Mouse (Mus musculus): ENCODE results near the gene Gcnt7.

The Gcnt7 gene

DNA sequence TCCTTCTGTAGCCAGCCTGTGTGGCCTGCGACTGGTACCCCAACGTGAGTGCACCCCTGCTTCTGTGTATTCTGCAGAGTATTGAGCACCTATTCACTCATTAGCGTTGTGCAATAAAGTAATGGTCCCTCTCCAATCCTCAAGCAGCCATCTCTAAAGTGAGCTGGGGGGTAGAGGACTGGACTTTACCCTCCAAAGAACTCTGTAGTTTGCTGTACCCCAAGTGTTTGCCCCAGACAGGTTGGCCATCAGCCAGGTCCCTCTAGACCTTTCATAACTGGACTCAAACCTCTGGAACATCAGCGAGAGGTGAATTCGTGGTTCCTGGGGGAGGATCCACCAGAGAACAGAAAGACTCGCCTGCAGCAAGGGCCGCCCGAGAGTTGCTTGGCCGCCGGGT, 5.9 kb downstream of the Gcnt7 start:
- no peak for DNase-seq

DNA sequence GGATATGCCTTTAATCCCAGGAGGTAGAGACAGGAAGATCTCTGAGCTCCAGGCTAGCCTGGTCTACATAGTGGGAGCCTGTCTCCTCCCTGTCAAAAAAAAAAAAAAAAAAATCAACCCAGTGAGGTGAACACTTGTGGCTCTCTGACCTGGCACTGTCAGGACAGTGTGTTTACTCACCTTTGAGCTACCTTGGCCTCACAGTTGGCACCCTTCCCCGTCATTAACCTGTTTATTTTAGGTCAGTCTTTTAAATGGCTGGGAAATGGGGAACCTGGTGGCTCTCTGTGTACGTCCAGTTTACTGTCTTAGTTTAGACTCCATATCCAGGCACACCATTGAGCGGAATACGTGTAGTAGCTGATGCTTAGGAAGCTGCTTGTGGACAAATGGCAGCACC, 6.4 kb downstream of the Gcnt7 start:
- no peak for DNase-seq

DNA sequence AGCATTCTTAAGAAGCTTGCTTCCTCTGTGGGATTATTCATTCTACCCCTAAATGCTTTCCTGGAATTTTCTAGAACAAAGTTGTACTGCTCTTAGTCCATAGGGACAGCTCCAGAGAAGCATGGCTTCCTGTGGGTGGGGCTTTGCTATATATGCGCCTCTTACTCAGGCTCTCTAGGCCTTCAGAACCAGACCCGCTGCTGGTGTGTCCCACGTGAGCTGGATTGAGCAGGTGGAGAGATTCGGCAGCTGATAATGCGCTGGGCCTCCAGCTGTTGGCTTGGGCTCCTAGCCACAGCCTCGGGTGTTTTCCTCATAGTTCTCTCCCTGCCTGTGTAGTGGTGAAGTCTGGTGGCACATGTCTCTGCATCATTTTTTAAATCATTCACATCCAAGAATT, 7.8 kb downstream of the Gcnt7 start:
- no peak for DNase-seq

DNA sequence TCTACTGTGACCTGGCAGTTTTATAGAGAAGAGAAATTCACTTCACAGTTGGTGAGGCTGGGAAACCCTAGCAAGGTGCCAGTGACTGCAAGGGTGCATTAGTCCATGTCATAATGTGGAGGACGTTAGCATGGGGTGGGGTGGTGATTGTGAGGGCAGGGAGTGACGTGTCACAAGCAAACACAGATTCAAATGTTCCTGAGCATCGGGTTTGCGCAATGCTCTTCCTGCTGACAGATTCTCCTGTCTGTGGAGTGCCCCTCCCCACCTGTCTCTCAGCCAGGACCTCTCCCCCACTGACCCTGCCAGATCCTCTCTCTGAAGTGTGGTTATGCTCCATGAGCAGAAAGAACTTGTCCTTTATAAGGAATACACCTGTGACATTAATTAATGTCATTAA, 10.1 kb downstream of the Gcnt7 start:
- DNase-seq, result no peak

DNA sequence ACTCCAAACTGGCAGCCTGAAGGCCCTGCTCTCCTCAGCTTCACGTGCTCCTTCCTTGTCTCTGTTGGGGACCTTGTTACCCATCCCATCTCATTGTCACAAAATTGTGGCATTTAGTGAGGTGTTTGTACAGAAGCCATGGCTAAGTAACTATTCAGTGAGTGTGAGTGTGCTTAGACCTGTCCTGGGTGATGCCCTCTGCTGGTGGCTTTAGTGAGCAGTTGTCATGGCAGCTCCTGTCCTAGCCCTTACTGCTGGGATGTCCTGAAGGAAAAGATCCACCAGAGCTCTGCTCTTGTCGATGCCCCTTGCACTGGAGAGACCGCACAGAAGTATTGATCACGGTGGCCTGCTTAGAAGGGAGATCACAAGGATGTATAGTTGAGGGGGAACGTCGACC, 11.1 kb downstream of the Gcnt7 start:
- DNase-seq, result no peak

DNA sequence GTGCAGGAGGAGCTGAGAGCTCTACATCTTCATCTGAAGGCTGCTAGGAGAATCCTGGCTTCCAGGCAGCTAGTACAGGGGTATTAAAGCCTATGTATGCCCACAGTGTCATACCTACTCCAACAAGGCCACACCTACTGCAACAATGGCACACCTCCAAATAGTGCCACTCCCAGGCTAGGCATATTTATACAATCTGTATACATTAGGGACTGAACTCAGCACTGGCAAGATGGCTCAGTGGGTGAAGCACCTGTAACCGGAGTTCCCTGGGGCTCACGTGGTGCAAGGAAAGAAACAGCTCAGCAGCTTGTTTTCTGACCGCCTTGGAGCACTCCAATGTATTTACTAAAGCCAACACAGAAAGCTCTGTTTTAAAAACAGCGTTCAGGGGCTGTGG, 12.8 kb downstream of the Gcnt7 start:
- DNase-seq, result no peak

DNA sequence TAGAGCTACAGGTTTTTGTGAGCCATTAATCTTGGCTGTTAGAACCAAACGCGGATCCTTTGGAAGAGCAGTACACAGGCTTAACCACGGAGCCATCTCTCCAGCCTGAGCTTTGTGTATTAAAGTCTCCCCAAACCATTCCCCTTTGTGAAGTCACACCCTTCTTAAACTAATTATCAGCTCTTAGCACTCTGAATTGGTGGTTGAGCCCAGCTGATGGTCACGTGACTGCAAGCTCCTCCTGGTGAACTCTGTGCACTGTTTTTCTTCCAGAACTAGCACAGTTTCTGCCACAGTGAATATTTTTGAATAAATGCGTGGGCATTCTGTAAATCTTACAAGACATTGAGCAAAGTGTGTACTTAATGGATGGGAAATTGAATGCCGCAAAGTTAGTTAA, 17.2 kb downstream of the Gcnt7 start:
- DNase-seq, result no peak

DNA sequence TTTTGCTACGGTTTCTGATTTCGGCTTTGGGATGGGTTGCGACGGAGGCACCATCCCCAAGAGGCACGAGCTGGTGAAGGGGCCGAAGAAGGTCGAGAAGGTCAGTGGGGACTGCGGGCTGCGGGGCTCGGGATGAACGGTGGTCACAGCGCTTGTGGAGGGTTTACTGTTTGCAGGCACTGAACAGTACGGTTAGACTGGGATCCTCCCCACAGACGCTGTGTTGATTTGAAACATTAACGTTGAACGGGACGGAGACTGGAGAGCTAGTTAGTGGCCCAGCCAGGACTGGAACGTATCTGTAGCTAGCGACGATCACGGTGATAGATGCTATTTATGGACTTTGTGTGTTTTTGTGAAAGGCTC, 17.8 kb downstream of the Gcnt7 start:
- no peak for DNase-seq

DNA sequence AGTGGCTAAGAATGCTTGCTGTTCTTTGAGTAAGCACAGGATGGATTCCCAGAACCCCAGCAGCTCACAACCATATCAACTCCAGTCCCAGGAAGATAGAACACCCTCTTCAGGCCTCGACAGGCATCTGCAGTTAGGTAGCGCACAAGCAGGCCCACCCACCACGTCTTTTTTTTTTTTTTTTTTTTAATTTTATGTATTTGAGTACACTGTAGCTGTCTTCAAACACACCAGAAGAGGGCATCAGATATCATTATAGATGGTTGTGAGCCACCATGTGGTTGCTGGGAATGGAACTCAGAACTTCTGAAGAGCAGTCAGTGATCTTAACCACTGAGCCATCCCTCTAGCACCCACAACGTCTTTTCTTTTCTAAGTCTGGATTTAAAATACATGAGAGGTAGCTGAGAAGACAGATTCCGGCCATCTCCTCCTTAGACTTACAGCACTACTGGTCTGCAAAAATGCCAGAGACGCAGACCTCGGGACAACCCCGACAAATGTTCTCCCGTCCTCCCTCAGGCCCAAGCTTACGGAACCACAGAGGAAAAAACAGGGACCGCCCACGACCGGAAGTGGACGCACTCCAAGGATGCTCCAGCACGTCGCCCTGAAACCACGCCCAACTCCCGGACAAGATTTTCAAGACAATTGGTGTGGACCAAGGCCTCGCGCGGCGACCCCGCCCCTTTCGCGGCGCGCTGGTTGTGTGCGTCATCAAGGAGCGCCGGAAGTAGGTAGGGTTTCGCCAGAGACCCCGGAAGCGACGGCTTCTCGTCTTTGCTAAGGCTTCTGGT, 18.4 kb downstream of the Gcnt7 start, which contains the start of gene Rtf2:
Rtf2 (plus strand) TSS at position 714 of the 797 bp plus-strand sequence.
- DNase-seq, result peak; percentile 99

DNA sequence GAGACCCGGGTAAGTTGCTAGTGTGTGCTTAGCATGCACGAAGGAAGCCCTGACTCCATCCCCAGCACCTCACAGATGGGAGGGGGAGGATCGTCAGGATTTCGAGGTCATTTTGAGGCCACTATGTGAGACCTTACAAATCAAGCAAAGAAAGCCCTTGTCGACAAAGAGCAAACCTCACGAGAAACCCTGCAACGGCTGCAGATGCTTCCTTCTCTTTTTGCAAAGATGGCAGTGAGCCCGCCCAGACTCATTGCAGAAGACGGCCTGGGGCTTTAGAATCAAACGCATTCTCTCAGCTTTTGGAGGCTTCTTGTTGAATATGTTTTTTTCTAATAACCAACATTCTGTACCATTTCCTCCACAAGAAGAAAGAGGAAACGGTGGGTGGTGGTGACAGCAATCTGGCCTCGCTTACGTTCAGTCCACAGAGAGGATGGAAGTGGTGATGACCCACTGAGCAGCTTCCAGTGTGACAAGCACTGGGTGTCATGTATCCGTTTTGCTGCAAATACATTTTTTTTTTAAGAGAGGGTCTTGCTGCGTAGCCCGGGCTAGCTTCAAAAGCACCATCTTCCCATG, 20.9 kb downstream of the Gcnt7 start:
- DNase-seq, result no peak

DNA sequence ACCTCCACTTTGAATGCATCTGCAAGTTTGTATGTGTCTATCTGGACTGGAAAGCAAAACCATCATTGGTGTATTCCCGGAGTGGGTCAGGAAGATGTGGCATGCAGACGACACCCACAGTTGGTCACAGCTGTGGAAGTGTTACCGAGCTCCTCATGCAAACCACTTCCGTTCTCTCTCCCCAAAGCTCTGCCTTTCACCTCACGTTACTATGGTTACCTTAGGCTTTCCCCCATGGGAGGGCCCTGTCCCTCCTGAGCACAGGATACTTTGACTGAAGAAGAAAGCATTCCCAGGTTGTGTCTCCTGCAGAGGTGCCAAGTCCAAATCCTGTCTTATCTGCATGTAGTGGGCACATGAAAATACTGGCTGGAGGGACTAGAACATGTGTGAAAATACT, 24.6 kb downstream of the Gcnt7 start:
- DNase-seq, result no peak

DNA sequence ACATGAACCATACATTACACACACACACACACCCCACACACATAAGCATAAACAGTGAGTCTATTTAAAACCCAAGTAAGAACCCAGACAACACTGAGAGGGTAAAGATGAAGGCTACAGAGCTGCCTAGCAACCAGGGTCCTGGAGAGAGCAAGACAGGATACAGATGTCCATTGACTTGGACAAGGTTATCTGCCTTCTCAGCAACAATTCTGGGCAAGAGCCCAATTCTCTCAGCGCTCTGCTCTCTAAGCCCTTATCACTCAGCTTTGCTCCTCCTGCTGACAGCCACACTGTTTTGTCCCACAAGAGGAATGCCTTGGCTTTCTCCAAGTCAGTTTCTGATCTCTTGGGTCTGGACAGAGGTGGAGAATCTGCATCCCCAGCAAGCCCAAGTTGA, 27.8 kb downstream of the Gcnt7 start:
- no peak for DNase-seq

DNA sequence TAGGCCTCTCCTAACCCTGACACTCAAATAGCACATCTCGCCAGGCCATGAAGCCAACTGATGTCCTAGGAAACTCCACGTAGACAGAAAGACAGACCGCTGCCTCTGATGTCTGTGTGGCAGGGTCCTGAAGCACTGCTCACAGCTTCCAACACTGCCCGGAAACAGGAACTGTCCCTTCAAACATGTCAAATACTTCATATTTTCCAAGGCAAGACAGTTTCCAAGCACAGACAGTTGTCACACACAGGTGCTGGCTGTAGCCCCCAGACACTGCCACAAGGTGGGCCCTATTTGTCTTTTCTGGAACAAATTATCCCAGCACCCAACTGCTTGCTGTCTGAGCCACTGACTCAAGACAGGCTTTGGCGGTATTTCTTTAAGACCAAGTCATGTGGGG, 40.2 kb downstream of the Gcnt7 start:
- no peak for DNase-seq

DNA sequence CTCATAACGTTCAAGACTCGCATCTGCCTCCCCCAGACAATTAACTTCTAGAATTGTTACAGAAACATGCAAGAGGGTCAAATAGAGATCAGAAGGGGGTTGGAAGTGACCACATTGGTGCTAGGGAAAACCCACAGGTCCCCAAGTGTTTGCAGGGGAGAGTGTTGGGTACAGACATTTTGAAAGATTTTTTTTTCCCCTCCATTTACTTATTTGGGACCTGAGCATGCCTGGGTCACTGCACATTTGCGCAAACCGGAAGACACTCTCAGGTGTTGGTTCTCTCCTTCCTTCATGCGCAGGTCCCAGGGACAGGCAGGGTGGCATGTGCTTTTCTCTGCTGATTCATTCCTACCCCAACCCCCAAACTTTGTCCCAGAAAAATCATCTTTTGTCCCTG, 41.5 kb downstream of the Gcnt7 start:
- no peak for DNase-seq

DNA sequence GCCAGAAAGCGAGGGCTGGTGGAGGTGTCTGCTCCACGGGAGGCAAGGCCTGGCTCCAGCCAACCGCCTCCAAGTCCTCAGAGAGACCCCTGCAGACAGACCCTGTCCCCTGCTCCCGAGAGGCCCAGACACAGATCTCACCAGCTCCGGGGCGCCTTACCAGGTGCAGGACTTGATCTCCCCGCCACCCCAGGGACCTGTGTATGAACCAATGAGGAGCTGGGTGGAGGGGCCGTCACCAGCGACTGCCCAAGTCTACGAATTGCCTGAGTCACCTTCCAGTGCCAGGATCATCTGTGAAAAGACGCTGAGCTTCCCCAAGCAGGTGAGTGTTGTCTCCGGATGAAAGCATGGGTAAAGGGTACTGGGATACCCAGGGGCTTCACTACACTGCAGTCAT, 42.2 kb downstream of the Gcnt7 start:
- DNase-seq, result no peak

DNA sequence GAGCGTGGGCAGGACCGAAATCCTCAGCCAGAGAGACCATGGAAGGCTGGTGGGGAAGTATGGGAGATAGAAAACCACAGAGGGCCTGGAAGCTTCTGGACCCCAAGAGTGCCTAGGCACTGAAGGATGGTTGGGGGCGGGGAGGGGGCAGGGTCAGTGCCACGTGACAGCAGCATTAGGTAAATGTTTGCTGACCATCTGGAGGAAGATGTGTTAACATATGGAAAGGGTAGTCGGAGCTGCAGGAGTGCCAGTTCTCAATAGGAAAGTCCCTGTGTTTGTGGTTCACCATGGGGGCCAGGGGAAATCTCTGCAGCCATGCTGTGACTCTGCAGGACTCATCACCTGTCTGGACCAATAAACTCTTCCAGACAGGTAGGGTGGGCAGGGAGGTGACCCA, 44.5 kb downstream of the Gcnt7 start:
- DNase-seq, result no peak

DNA sequence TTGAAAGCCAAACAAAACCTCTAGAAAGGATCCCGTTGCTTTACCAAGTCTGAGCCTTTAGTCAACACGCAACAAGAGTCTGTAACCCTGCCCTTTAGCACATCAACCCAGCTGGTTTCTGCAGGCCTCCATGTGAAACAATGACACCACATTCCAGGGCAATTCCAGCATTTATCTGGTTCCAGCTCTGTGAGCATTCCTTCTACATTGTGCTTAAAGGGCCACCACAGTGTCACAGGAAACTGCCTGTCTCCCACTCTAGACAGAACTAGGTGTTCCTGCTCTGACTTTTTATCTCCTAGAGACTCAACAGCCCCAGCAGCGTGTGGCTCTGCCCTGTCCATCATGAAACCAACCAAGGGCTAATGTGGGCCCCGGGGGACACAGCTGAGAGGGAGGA, 45.1 kb downstream of the Gcnt7 start:
- DNase-seq, result no peak

DNA sequence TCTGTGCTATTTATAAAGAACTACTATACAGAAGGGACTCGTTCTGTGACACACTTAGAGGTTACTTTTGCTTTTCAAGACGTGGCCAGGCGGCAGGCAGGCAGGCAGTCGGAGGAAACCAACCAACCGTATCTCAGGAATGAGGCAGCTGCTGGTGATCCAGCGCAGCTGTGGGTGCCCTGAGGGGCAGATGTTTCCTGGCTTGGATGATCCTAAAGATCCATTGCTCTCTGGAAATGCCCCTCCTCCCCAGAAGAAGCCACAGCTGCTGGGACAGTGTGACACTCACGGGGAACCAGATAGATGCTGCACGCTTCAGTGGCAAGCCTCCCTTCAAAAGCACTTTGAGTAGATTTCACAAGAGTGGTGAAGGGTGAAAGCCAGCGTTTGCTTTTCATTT, 45.9 kb downstream of the Gcnt7 start:
- DNase-seq, result no peak

DNA sequence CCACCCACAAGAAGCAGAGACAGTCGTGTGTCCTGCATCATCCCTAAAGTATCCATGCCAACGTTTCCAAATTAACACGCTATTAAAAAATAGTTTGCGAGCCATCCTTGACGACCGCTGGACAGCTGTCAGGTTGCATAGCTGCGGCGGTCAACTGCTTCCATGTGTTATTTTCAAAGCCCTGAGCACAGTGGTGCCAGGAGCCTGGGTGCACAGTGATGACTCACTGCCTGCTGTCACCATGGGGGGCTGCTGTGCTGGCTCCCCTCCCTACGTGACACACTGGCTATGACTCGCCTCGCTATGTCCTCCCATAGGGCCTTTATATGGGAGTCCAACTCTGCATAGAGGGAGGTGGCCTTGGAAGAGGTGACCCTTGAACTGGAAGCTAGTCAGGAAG, 47.3 kb downstream of the Gcnt7 start:
- no peak for DNase-seq

DNA sequence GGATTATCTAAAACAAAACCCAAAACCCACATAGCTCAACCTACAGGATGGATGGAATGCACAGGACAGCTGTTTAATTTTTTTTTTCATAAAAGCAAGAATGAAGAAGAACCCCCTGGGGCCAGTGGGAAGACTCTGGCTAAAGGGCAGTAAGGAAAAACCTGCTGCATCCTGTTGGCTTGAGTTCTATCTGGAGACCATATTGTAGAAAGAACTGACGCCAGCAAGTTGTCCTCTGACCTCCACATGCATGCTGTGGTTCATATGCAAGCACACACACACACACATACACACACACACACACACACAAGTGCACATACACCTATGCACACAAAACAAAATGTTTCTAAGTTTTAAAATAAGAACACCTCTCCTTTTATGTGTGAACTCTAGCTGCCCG, 47.7 kb downstream of the Gcnt7 start:
- no peak for DNase-seq

DNA sequence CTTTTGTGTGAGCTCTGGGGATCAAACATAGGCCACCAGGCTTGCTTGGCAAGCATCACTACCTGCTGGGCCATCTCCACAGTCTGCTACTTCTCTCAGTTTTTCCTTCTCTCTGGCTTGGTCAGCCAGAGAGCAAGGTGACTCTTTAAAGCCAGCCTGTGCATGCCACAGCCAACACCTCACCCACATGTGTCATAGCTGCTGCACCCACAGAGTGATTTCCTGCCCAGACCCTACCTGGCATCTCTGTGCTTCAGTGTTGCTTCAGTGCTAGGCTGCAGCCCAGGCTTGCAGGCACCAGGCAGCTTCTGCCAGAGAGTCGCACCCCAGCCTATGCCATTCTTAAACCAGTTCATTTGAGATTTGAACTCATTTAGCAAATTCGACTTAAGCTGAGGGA, 50.9 kb downstream of the Gcnt7 start:
- no peak for DNase-seq

DNA sequence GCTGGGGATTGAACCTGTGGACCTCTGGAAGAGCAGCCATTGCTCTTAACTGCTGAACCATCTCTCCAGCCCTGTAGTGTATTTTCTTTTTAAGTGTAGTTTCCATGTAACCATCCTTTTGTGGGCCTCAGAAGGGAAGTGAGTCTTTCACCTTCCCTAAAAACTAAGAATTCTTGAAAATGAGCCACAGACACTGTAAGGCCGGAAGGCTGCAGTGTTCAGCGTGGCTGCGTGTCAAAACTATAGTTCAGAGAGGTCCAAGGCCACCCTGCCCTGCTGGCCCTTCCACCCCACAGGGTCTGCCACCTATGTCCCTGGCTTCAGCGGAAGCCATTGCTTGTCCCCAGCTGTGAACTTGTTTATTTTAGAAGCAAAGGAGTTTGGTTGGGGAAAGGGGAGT, 52.2 kb downstream of the Gcnt7 start:
- DNase-seq, result no peak

DNA sequence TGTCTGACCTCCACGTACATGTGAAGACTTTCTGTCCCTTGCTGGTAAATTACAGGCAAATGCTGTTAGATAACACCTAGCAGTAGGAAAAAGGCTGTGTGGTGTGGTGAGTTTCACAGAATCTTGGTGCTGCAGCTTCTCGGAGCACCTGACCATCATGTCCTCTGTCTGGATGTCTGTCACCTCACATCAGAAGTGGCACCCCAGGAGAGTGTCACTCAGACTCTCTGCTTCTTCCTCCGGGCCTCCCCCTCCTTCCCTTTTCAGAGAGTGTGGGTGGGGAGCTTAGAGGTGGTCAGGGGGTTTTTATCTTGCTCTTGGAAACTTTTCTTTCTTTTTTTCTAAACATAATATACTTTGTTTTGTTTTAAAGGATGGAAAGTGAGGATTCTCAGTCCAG, 53.4 kb downstream of the Gcnt7 start:
- no peak for DNase-seq

DNA sequence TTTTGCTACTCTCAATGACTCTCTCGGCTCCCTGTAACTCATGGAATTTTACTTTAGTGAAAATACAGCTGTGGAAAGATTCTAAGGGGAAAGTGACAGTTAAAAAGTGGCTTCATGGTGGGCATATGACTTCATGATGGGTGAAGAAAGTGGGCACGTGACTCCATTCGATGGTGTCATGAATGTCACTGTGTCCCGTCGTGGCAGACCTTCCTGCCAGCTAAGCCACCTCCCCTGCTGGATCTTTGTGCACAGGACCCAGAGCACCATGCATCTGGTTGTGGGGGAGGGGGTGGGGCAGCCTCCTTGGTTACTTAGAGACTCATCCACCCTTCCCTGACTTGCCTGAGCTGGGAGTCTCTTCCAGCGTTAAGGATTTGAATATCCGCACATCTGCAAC, 54.2 kb downstream of the Gcnt7 start:
- DNase-seq, result no peak
